Mouse (Mus musculus) left cerebral cortex, adult 8-10 months (tissue): Measurements from ENCODE around the gene Uqcc1. TPM values are rescaled to one million over a fixed set of nuclear protein-coding genes. Genes with fewer than 3 reads are reported as not detected.
"Not testable (repeated sequence)": the region's sequence is repeated elsewhere in the genome, so short reads cannot be mapped to it uniquely, and the experiment has no call there.

Experiments used
- DNase-seq, 2 experiments: peaks; one replicate each; pipeline ENCODE4 v3.0.0; 2022; ENCODE audit warnings: low spot score in 2 of 2
- total RNA-seq, 4 experiments: library from RNA; stranded (reverse); gene quantifications; 2 replicates each; pipeline ENCODE4 v1.2.4; 2022

Uqcc1 gene
- total RNA-seq, 4 experiments from 2014 or later, result 82.6 to 97.0 (median 87.0) TPM

DNA sequence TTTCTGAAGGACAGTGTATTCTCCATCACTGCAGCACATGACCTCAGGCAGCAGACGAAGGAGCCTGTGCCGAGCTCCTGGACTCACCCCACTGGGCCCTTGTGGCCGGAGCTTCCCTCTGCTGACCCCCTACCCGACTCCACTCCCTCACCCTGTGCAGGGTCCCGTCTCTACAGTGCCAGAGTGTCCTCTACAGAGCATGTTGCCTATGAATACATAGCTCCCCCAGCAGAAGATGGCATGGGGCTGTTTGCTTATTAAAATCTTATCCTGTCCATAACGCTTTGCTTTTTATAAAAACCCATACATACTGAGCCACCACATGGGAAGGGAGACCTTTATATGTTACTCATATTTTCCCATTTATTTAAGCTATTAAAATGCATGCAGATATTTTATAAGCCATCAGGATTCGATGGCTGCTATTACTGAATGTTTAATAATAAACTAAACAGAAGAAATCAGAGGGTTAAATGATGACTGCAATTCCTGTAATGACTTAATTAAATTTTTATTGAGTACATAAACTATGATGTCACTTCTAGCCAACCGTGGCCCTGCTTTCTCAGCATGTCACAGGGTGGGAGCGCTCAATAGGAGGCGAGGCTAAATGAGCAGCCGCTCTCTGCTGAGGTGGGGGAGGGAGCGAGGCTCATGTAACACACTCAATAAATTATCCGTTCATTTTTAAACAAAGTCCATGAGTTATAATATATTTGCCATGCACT, 67.4 kb downstream of the Uqcc1 start:
- no peak for DNase-seq

DNA sequence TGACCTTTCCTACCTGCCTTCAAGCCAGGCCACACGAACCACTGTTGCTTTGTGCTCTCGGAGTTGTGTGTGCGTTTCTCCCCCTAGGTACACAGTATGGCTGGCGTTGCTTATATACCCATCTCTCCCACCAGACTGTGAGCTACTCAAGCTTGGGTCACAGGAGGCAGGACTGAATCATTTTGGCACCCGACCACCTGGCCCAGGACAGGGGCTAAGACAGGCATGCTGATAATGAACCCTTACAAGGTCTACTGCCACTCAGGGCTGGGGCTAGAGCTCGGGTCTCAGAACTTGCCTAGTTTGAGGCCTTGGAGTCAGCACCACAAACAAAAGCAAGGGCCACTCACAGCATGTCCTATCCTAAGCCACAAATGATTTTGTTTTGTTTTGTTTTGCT, 68.5 kb downstream of the Uqcc1 start:
- no peak for DNase-seq

DNA sequence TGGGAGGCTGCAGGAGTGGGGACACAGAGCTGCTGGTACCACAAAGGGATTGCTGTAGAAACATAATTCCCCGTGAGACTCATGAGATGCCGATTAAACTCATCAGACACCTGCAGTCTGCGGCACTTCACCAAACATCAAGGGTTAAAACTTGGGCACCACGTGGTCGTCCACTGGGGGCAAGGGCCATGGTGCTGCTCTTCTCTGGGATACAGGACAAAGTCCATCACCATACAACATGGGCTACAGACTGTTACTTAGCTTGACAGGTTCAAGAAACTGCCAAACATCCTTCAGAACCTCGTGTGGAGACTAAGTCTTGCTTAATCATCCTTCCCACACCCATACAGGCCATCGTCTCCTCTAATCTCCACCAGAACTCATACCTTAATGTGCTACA, 70.0 kb downstream of the Uqcc1 start:
- no peak for DNase-seq

DNA sequence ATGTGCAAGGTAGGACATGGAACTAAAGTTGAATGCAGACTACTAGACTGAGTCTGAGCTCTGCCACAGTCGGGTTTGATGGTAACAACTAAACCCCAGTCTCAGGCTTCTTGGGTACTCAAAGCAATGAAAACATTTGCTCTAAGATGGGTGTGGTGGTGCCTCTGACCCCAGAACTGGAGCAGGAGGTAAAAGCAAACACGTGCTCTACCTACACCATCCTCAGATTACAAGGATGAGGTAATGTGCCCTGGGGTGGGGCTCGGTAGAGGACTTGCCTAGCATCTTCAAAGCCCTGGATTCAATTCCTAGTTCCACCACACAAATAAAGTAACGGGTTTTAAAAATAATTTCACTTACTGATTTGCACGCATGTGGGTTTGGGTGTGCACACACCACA, 77.6 kb downstream of the Uqcc1 start:
- no peak for DNase-seq

DNA sequence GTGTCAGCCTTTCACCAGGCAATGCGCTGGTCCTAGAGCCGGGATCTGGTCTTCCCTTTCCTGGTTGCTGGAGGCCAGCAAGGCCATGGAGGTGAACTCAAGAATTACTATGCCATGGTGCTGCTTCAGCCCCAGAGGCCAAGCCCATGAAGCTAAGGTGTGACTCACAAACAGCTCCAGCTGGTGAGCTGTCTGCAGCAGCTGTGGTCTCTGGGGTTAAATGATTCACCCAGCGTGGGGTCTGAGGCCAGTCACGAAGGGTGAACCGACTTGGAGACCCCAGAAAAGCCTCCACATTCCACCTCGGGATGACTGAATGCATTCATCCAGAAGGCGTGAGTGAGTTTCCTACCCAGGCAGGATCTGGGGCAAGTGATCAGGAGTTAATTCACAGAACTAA, 80.0 kb downstream of the Uqcc1 start:
- DNase-seq, result no peak

DNA sequence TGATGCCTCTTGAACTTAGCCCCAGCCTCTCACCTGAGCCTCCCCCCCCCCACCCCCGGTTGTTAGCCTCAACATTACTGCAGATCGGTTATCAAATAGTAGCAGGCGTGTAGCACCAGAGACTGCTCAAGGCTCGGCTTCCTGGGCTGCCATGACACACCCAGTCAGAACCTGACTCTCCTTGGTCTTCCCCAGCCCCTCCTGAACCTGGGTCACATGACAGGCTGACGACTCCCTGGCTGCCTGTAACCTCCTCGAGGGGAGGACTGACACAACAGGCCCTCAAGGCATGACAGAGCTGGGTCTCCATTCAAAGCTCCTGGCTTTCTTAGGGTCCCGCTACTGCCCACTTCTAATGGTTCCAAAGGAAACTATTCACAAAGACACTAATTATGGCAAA, 80.6 kb downstream of the Uqcc1 start:
- no peak for DNase-seq

DNA sequence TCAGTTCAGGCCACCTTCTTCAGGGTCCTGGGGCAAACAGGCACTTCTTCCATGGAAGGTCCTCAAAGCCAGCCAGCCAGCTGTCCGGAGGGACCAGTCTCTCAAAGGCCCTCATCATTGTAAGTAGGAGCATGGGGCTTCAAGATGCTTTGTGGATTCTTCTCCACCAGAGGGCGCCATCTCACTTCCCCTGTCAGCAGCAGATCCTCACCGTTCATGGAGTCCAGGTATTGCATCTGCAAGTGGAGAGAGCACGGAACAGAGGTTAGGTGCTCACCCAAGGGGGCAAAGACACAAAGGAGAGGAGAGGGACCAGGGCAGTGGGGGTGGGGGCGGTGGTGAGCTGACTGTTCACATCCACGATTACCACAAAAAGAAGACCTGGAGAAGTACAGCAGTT, 81.8 kb downstream of the Uqcc1 start:
- DNase-seq, result peak in 1 of 2 experiments; percentile 65

DNA sequence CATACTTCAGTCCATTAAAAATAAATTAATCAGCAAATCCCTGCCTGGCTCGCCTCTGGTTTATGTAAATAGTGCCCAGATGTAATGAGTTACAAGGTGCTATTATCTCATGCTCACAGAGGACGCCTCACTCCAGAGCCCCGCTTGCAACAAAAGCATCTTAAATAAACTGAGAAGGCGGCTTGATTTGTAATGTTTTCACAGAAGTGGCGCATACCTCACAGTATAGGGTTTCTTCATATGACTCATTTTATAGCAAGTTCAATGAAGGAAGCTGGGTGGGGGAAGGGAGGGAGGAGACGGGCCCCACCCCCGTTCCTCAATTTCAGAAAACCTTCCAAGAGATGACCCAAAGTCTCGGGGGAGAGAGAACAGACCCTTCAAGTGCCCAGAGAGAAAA, 83.2 kb downstream of the Uqcc1 start:
- DNase-seq, result no peak

DNA sequence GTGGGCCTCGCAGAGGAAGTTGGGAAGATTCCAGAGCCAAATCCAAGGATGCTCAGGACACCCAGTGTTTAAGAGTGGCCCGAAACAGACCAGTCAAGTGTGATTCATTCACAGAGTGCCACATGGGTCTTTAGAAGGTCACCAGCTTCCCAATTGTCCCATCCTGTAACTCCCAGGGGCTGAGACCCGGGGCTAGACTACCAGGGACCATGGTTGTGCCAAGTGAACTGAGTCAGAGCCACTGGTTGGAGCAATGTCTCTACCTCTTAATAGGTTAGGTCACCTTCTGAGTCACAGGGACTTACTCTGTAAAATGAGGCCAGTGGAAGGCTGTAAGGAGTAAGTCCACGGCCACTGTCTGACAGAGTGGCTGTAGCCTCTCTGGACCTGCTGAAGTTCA, 91.1 kb downstream of the Uqcc1 start:
- no peak for DNase-seq

DNA sequence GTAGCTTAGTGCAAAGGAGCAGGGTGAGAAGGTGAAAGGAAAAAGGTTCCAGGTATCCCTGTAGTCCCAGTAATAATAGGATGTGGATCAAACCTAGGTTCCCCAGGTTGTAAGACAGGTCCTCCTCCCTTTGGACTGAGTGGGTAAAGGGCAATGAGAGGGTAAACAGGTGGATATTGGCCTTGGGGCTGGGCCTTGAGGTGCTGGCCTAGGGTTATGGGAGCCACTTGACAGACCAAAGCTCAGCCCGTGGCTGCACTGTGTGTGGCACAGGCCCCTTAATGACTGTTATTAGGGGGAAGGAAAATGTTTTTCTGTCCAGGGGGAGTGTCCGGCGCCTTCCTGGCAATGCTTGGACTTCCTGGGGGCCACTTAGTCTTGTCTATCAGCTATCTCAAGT, 92.1 kb downstream of the Uqcc1 start:
- DNase-seq, result no peak

DNA sequence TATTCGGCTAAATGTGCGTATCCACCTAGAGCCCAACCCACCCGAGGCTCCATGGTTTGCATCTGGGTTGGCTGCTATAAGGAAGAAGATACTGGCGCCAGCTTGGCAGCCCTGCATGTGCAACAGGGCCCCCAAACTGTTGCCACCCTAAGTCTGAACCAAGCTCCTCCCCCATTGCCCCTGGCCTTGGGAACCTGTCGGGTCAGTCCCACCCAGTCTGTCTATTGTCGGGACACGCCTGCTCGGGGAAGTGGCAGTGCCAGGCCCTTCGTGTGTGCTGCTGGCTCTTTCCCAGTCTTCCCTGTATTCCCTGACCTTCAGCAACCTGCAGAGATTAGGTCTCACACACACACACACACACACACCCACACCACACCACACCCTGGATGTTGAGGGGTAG, 95.4 kb downstream of the Uqcc1 start, which contains the start of gene Fam83c:
Gene Fam83c, minus strand, starts transcription at position 123 of the 400 bp plus-strand sequence.
- no peak for DNase-seq

DNA sequence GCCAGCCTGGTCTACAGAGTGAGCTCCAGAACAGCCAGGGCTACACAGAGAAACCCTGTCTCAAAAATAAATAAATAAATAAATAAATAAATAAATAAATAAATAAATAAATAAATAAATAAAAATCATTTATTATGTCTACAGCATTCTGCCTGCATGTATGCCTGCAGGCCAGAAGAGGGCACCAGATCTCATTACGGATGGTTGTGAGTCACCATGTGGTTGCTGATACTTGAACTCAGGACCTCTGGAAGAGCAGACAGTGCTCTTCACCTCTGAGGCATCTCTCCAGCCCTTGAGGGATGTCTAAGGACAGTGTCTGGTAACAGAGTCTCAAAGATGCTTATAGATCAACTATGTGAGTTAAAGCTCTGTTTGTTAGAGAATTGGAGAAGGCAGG, 98.0 kb downstream of the Uqcc1 start:
- not testable (repeated sequence) for DNase-seq

DNA sequence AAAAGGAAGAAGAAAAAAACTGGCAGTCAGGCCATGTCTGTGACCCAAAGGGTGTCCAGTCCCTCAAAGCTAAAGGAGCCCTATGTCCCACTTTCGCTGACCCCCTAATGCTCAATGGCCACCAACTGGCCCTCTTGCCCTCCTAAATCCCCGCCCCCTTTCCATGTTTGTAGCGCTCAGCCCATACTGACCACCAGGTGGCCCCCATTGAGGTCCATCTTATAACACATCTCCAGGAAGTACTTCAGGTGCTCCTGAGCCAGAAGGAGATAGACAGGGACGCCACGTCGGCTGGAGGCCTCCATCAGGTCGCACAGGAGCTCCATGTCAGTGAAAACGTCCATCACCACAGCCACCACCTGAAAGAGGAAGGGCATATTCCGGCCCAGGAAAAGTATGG, 98.8 kb downstream of the Uqcc1 start:
- DNase-seq, result no peak

DNA sequence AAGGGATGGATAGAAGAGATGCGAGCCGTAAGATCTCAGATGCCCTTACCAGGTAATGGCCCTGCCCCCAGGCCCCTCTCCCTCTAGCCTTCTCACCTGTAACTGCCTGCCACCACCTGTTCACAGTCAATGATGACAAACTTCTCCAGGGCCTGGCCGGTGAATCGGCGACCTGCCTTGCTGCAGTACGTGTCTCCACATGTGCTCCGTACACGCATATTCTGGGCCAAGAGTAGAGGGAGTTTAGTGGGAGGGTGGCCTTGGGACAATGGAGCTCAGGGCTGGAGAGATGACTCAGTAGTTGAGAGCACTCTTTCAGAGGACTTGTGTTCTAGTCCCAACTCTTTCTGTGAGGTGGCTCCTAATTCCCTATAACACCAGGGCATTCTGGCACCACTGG, 99.3 kb downstream of the Uqcc1 start:
- DNase-seq, result no peak

DNA sequence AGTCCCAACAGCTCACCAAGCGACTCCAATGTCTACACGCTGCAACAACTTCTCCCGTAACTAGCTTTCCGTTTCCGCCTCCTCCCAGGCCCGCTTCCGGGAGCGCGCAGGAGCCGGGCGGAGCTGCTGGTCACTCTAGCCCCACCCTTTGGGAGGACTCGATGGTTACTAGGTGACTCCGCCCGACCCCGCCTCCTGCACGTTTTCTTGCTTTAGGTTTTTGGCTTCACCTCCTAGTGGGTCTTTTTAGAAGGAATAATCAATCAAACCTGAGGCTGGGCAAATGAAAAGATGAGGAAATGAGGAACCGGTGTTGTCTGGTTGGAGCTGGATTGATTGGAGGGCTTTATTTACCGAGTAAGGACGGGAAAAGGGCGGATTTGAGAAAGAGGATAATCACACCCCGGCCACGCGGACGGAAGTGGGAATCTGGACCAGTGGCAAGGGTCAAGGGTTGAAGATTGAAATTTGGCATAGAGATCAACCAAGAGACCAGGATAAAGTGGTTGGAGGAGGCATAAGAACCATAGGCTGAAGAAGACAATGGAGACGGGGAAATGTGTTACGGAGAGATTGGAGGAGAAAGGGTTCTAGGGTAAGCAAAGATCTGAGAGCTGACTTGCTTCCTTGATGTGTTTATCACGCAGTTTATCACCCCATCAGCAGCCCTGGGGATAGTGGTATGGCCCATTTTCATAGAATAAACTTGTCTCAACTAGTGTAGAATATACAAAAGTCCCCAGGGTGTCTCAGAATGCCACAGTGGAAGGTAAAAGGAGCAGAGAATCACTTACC, 103.3 kb downstream of the Uqcc1 start, which contains the start of gene Eif6:
Gene Eif6, minus strand, starts transcription at position 296 of the 795 bp plus-strand sequence.
- peak; percentile 58 to 77 for DNase-seq

DNA sequence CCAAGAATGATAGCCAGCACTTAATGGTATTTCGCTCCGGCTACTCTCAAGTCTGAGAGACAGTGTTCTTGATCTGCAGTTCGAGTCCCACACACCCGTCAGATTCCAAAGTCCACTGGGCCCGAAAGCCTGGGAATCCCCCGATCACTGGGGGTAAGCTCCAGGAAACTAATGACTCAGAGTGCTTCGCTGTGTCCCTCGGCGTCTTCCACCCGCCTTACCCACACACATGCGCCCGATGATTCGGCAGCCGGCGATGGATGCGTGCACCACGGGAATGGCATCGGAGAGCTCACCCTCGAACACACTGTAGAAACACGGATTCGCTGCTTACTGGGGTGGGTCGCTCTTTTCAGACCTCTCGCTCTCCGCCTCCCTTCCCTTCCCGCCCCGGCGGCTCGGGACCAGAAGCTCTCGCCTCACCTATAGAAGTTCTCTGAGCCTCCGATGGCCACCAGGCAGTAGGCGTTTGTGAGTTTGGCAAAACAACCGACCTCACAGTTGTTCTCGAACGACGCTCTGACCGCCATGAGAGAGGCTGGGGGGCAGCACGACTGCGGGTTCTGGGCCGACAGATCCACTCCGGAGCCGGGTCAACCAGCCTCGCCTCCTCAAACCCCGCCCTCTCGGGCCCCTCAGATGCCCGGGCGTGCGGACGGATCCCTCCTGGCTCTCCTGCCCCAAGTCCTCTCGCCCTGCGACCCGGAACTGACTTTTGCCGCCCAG, 104.0 kb downstream of the Uqcc1 start:
- DNase-seq, result no peak

DNA sequence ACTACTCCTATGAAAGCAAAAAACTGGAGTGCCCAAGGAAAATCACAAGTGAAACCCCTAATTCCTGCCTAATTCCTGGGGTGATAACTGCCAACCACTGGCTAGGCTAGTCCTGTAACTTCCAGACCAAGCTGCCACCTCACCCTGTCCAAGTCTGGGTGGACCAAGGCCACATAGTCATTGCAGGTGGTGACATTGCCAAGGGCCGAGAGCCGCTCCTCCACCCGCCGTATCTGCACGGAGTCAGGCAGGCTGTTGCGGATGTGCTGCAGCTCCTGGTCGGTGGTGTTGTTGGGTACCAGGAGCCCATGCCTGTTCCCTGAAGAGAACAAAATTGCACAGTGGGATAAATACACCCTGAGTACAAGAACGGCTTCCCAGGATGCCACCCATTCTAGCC, 106.4 kb downstream of the Uqcc1 start:
- no peak for DNase-seq

DNA sequence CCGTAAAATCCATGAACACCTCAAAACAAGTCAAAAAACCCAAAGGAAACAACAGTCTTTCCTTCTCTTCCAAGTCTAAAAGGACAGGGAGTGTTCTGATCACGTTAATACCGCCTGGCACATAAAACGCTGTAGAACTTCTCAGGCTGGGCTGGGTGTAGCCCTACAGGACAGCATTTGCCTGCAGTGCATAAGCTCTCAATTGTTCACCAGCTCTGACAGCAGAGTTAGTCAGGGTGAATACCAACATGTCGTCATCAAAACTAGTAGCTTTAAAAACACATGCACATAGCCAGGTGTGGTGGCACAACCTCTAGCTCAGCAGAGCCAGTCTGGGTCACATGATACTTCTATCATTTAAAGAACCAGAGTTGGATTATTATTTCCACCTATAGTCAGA, 109.3 kb downstream of the Uqcc1 start:
- no peak for DNase-seq

DNA sequence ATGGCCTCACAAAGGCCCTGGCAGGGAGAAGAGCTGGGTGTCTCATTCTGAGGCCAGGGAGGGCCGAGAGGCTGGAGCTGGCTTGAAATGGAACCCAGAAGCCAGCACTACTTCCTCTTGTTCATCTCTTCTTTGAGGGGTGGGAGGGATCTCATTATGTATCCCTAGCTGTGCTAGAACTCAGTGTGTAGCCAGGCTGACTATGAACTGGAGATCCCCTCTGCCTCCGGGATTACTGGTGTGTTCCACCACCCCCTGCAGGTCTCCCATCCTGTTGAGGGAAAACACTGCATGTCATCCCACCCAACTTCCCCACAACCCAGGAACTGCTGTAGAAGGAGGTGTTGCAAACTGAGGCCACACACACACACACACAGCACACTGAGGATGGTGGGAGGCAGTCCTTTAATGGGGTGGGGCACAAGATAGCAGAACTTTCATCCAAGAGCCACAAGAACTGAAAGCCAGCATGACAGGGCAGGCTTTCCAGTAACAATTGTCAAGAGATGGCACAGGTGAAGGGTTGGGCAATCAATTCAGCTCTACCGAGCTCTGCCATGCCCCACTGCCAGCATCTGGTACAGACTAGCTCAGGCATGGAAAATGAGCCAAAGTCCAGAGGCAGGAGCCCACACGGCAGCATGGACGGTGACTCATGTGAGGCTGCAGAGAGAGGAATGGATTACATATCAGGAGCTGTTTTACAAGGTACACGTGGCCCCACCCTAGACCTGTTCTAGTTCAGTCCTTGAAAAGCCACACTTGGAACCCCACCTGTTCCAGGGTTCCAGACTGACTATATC, 110.5 kb downstream of the Uqcc1 start:
- no peak for DNase-seq

DNA sequence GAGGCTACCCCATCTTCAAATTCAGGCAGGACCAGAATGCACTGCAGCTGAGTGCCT, 110.9 kb downstream of the Uqcc1 start, which contains the start of gene BC029722:
Gene BC029722, minus strand, starts transcription at position 35 of the 57 bp plus-strand sequence.
- DNase-seq, result no peak

DNA sequence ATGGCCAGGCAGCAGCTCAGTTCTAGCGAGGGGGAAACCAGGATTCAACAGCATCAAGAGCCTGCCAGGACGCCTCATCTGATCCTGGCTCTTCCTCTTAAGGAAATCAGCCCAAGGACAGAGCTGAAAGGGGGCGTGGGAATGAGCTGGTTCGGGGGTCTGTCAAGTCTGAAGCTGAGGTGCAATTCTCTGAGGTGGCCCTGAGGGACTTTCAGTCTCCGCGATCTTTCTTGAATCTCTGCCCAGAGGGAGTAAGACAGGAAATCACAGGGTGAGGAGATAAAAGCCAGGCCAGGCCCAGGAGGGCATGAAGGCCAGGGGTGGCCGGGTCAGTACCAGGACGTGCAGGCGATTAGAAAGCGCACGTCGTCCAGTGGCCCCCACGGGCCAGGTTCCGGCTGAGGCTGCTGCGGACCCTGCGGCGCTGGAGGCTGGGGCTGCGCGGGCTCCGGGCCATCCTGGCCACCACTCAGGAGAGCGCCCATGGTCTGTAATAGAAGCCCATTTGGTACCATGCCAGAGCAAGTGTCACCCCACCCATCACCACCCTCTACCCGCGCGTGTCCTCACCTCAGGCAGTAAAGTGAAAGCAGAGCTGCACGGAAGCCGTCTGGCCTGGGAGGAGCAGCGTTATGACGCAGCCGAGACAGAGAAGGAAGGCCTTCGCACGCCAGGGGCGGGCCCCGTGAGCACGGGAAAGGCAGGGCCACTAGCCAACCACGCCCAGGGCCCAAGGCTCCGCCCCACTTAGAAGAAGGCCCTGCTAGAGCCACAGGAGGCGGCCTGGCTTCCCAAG, 111.3 kb downstream of the Uqcc1 start:
- DNase-seq, result peak; percentile 89 to 94
